Mouse (Mus musculus) lung, postnatal 0 days (tissue): ENCODE results near the gene Plekhn1.

Experiments used
- CTCF ChIP-seq: IDR thresholded peaks from 2 replicates; pipeline ENCODE4 v1.5.1; 2016; ENCODE audit warnings: antibody characterized with exemption, mild to moderate bottlenecking
- EP300 ChIP-seq: IDR thresholded peaks from 2 replicates; pipeline ENCODE4 v1.6.1; 2016; ENCODE audit warnings: antibody characterized with exemption, mild to moderate bottlenecking, control low read depth

GRCm38 (mm10) chr4:156236651-156237447 lies 2.2 kb upstream of the Plekhn1 start:
- no peak for TF ChIP-seq CTCF
- no peak for TF ChIP-seq EP300
